Comparison of ENCODE assay signal across 15 mouse cellular contexts in genomic region chr13:41500793-41501192, GRCm38 (mm10).
"Had no signal": no experiment of that assay in that cellular context is flagged by ENCODE, and none has a peak within 500 bp of the region (broad histone marks: within the 10 kb centered on the region; RNA-seq: fewer than 3 reads in every experiment).

No protein-coding gene starts in this region.

- H3K9ac ChIP-seq: kidney, embryonic 15.5 days; liver, embryonic 12.5 days; lung, embryonic 15.5 days; midbrain, embryonic 15.5 days had no signal

- DNase-seq: kidney, adult 2 months; kidney, postnatal 14 days; lung, postnatal 14 days; right cerebral cortex, adult 18-20 months; right cerebral cortex, postnatal 25 days; spleen, adult 18-20 months; thymus, adult 2 months; thymus, postnatal 25 days had no signal

- H3K36me3 ChIP-seq: kidney, embryonic 15.5 days; limb, embryonic 10.5 days; liver, embryonic 12.5 days; lung, embryonic 15.5 days; midbrain, embryonic 10.5 days; midbrain, embryonic 15.5 days had no signal

- ATAC-seq: liver, embryonic 12.5 days; midbrain, embryonic 15.5 days had no signal

- H3K4me1 ChIP-seq: kidney, embryonic 15.5 days; limb, embryonic 10.5 days; lung, embryonic 15.5 days; midbrain, embryonic 15.5 days had no signal

- H3K9me3 ChIP-seq: kidney, embryonic 15.5 days; limb, embryonic 10.5 days; liver, embryonic 12.5 days; lung, embryonic 15.5 days; midbrain, embryonic 10.5 days; midbrain, embryonic 15.5 days had no signal

- H3K27me3 ChIP-seq: kidney, embryonic 15.5 days; liver, embryonic 12.5 days; lung, embryonic 15.5 days; midbrain, embryonic 15.5 days had no signal

- H3K4me2 ChIP-seq: kidney, embryonic 15.5 days; liver, embryonic 12.5 days; lung, embryonic 15.5 days; midbrain, embryonic 15.5 days had no signal

- H3K27ac ChIP-seq: kidney, embryonic 15.5 days; left cerebral cortex, adult 2 months; limb, embryonic 10.5 days; liver, embryonic 12.5 days; lung, embryonic 15.5 days; midbrain, embryonic 10.5 days; midbrain, embryonic 15.5 days had no signal

- H3K4me3 ChIP-seq: kidney, embryonic 15.5 days; left cerebral cortex, adult 2 months; limb, embryonic 10.5 days; liver, embryonic 12.5 days; lung, embryonic 15.5 days; midbrain, embryonic 10.5 days; midbrain, embryonic 15.5 days had no signal
